Mouse (Mus musculus): ENCODE measurements at regions not wholly inside any gene's neighbourhood (a gene's known extent, or its start where the extent isn't known, plus 50 kb on each side); places are given as distances from the start of the nearest gene placed in this dataset.

GRCm38 (mm10) chr7:69740495-69740894 lies 626.0 kb downstream of the Nr2f2 start:
- DNase-seq, result no peak
- H3K4me3 ChIP-seq (replicated peaks; ENCODE audit: extremely low read depth, low read depth, low read length), result no peak overlapping the region
- WGBS, result 55% methylated on average over 6 of the region's 6 CpGs
- H3K4me1 ChIP-seq (ENCODE audit: control insufficient read depth, insufficient read depth, low read length), result no peaks in the 10 kb centered on the region
- TF ChIP-seq CTCF (IDR thresholded peaks at IDR 0.05; ENCODE audit: insufficient read depth, low read length) (no peak), POLR2A (IDR thresholded peaks at IDR 0.05; ENCODE audit: borderline replicate concordance, extremely low read depth, low read depth, low read length) (no peak)

- Histone ChIP-seq H3K4me3 (replicated peaks; ENCODE audit: extremely low read depth, low read depth, low read length) (no peak overlapping the region), H3K4me1 (ENCODE audit: control insufficient read depth, insufficient read depth, low read length) (no peaks in the 10 kb centered on the region)
- DNase-seq, result no peak
- WGBS, result 89% methylated on average over 7 of the region's 7 CpGs
- TF ChIP-seq POLR2A (IDR thresholded peaks at IDR 0.05; ENCODE audit: borderline replicate concordance, extremely low read depth, low read depth, low read length), result no peak
- TF ChIP-seq CTCF (IDR thresholded peaks at IDR 0.05; ENCODE audit: insufficient read depth, low read length), result no peak
Measured at GRCm38 (mm10) chr7:69738998-69739397, 627.5 kb downstream of the Nr2f2 start.

GRCm38 (mm10) chr7:69715081-69715480 lies 651.5 kb downstream of the Nr2f2 start:
- no peak for TF ChIP-seq POLR2A (IDR thresholded peaks at IDR 0.05; ENCODE audit: borderline replicate concordance, extremely low read depth, low read depth, low read length)
- TF ChIP-seq CTCF (IDR thresholded peaks at IDR 0.05; ENCODE audit: insufficient read depth, low read length), result no peak
- no peaks in the 10 kb centered on the region for H3K4me1 ChIP-seq (ENCODE audit: control insufficient read depth, insufficient read depth, low read length)
- no peak overlapping the region for H3K4me3 ChIP-seq (replicated peaks; ENCODE audit: extremely low read depth, low read depth, low read length)
- DNase-seq, result no peak
- 88% methylated on average over 5 of the region's 5 CpGs for whole genome bisulfite sequencing

GRCm38 (mm10) chr7:69670211-69670610 lies 696.3 kb downstream of the Nr2f2 start:
- Histone ChIP-seq H3K4me1 (ENCODE audit: control insufficient read depth, insufficient read depth, low read length) (no peaks in the 10 kb centered on the region), H3K4me3 (replicated peaks; ENCODE audit: extremely low read depth, low read depth, low read length) (no peak overlapping the region)
- 52% methylated on average over 1 of the region's 1 CpGs for WGBS
- no peak for DNase-seq
- TF ChIP-seq CTCF (IDR thresholded peaks at IDR 0.05; ENCODE audit: insufficient read depth, low read length) (no peak), POLR2A (IDR thresholded peaks at IDR 0.05; ENCODE audit: borderline replicate concordance, extremely low read depth, low read depth, low read length) (no peak)

- 9% methylated on average over 9 of the region's 9 CpGs for WGBS
- TF ChIP-seq CTCF (IDR thresholded peaks at IDR 0.05; ENCODE audit: insufficient read depth, low read length) (no peak), POLR2A (IDR thresholded peaks at IDR 0.05; ENCODE audit: borderline replicate concordance, extremely low read depth, low read depth, low read length) (no peak)
Measured at GRCm38 (mm10) chr7:69655583-69655982, 711.0 kb downstream of the Nr2f2 start.

GRCm38 (mm10) chr7:69645449-69645848 lies 721.1 kb downstream of the Nr2f2 start:
- no peaks in the 10 kb centered on the region for H3K4me1 ChIP-seq (ENCODE audit: control insufficient read depth, insufficient read depth, low read length)
- WGBS, result 67% methylated on average over 6 of the region's 6 CpGs
- DNase-seq, result no peak
- TF ChIP-seq POLR2A (IDR thresholded peaks at IDR 0.05; ENCODE audit: borderline replicate concordance, extremely low read depth, low read depth, low read length) (no peak), CTCF (IDR thresholded peaks at IDR 0.05; ENCODE audit: insufficient read depth, low read length) (no peak)
- no peak overlapping the region for H3K4me3 ChIP-seq (replicated peaks; ENCODE audit: extremely low read depth, low read depth, low read length)

More at GRCm38 (mm10) chr7:69655583-69655982, 711.0 kb downstream of the Nr2f2 start:
- no peak for DNase-seq
- Histone ChIP-seq H3K4me3 (replicated peaks; ENCODE audit: extremely low read depth, low read depth, low read length) (no peak overlapping the region), H3K4me1 (ENCODE audit: control insufficient read depth, insufficient read depth, low read length) (no peaks in the 10 kb centered on the region)

DNA sequence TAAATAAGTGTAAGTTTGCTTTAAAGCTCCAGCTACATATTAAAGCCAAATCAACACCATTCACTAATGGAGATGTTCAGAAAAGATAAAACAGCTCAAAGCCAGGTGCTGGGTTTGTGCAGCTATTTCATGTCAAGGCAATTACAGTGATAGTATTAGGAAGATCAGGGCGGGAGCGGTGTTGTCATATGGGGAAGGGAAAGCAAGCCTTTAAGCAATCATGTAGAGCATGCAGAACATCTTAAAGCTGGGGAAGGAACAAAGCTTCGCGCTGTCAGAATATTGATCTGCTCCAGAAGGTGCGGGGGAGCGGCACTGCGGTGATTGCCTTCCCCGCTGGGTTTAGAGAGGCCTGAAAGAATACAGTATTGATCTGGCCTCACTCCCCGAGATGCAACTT lies 724.9 kb downstream of the Nr2f2 start:
- 56% methylated on average over 9 of the region's 9 CpGs for WGBS
- no peak for DNase-seq
- Histone ChIP-seq H3K4me3 (replicated peaks; ENCODE audit: extremely low read depth, low read depth, low read length) (no peak overlapping the region), H3K4me1 (ENCODE audit: control insufficient read depth, insufficient read depth, low read length) (no peaks in the 10 kb centered on the region)
- TF ChIP-seq CTCF (IDR thresholded peaks at IDR 0.05; ENCODE audit: insufficient read depth, low read length) (no peak), POLR2A (IDR thresholded peaks at IDR 0.05; ENCODE audit: borderline replicate concordance, extremely low read depth, low read depth, low read length) (no peak)

DNA sequence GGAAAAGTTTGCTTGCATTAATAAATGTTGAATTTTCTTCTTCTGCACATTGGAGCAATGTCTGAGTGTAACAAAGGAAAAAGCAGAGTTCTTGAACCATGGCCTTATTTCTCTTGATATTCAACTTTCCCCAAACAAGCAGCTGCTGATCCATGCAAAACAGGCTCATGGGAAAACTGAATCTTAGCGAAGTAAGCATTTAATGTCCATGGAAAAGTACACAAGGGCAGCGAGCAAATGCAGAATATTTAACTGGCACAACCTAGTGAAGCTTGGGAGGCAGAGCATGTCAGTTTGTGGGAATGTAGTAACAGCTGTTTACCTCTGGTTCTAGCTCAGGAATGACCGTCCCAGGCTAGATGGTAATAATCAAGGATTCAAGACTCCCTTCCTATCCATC lies 766.7 kb downstream of the Nr2f2 start:
- DNase-seq, result no peak
- TF ChIP-seq CTCF (IDR thresholded peaks at IDR 0.05; ENCODE audit: insufficient read depth, low read length), result no peak
- TF ChIP-seq POLR2A (IDR thresholded peaks at IDR 0.05; ENCODE audit: borderline replicate concordance, extremely low read depth, low read depth, low read length), result no peak
- Histone ChIP-seq H3K4me1 (ENCODE audit: control insufficient read depth, insufficient read depth, low read length) (no peaks in the 10 kb centered on the region), H3K4me3 (replicated peaks; ENCODE audit: extremely low read depth, low read depth, low read length) (no peak overlapping the region)
- WGBS, result 68% methylated on average over 3 of the region's 3 CpGs

- 54% methylated on average over 6 of the region's 6 CpGs for WGBS
- Histone ChIP-seq H3K4me3 (replicated peaks; ENCODE audit: extremely low read depth, low read depth, low read length) (no peak overlapping the region), H3K4me1 (ENCODE audit: control insufficient read depth, insufficient read depth, low read length) (no peaks in the 10 kb centered on the region)
- no peak for DNase-seq
- TF ChIP-seq CTCF (IDR thresholded peaks at IDR 0.05; ENCODE audit: insufficient read depth, low read length), result no peak
- no peak for TF ChIP-seq POLR2A (IDR thresholded peaks at IDR 0.05; ENCODE audit: borderline replicate concordance, extremely low read depth, low read depth, low read length)
Measured at GRCm38 (mm10) chr7:69585716-69586115, 780.8 kb downstream of the Nr2f2 start.

GRCm38 (mm10) chr7:69585131-69585530 lies 781.4 kb downstream of the Nr2f2 start:
- TF ChIP-seq POLR2A (IDR thresholded peaks at IDR 0.05; ENCODE audit: borderline replicate concordance, extremely low read depth, low read depth, low read length), result no peak
- no peak for TF ChIP-seq CTCF (IDR thresholded peaks at IDR 0.05; ENCODE audit: insufficient read depth, low read length)
- Histone ChIP-seq H3K4me1 (ENCODE audit: control insufficient read depth, insufficient read depth, low read length) (no peaks in the 10 kb centered on the region), H3K4me3 (replicated peaks; ENCODE audit: extremely low read depth, low read depth, low read length) (no peak overlapping the region)
- WGBS, result 47% methylated on average over 4 of the region's 4 CpGs
- DNase-seq, result no peak

Measured in lung, adult 2 months (tissue).